Mouse (Mus musculus) bone marrow macrophage, adult 2 months (primary cell): ENCODE data around the gene Cyp2t4. TPM values are rescaled to one million over a fixed set of nuclear protein-coding genes. Genes with fewer than 3 reads are reported as not detected.

Experiments
- H3K27ac ChIP-seq: 2 replicates; pipeline ENCODE4 v1.5.1; 2012; ENCODE audit warnings: low read depth, low read length; ENCODE audit not compliant: insufficient read depth
- H3K4me1 ChIP-seq: 2 replicates; pipeline ENCODE4 v1.6.1; 2012; ENCODE audit warnings: low read length; ENCODE audit not compliant: control insufficient read depth, insufficient read depth
- H3K4me3 ChIP-seq: 2 replicates; pipeline ENCODE4 v1.5.1; 2012; ENCODE audit warnings: mild to moderate bottlenecking, low read length, moderate library complexity; ENCODE audit not compliant: insufficient read depth
- CTCF ChIP-seq: IDR thresholded peaks from 2 replicates; pipeline ENCODE4 v1.5.1; 2012; ENCODE audit warnings: low read depth, mild to moderate bottlenecking, low read length, moderate library complexity
- POLR2A ChIP-seq: IDR thresholded peaks from 2 replicates; pipeline ENCODE4 v1.6.1; 2012; ENCODE audit warnings: mild to moderate bottlenecking, low read depth, low read length, borderline replicate concordance
- polyA plus RNA-seq: library from polyadenylated mRNA; stranded (reverse); fragments of >200 nt; gene quantifications from 2 replicates; pipeline ENCODE4 v1.2.4, GENCODE M21; 2012; ENCODE audit not compliant: missing spikeins, insufficient read depth, insufficient read length

Cyp2t4 gene
- polyA plus RNA-seq, result not detected in 2 replicates

GRCm38 (mm10) chr7:27153205-27153764, at the start of gene Cyp2t4:
Gene Cyp2t4 (plus strand): TSS chr7:27153714.
- H3K4me1 ChIP-seq, result no peaks in the 10 kb centered on the region
- TF ChIP-seq POLR2A, result no peak
- no peak for TF ChIP-seq CTCF
- no peak within 1 kb of the TSS for H3K27ac ChIP-seq
- no peak within 1 kb of the TSS for H3K4me3 ChIP-seq

DNA sequence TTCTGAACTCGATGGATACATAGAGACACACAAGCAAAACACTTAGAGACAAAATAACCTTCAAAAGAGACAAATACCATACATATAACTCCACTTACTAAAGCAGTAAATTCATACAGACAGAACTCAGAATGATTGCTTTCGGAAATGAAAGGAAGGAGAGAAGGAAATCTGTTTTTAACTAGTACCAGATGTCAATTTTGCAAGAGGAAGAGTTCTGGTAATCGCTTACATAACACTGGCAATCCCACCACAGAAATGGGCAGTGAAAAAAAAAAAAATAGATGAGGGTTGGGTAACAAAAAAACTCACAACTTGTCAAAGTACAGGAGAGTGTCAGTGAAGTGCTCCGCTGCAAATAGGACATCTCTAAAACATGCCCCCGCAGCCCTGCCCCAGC, 48.6 kb upstream of the Cyp2t4 start:
- Histone ChIP-seq H3K4me3 (no peak overlapping the region), H3K4me1 (no peaks in the 10 kb centered on the region), H3K27ac (no peak overlapping the region)
- no peak for TF ChIP-seq POLR2A
- no peak for TF ChIP-seq CTCF

- Histone ChIP-seq H3K27ac (no peak overlapping the region), H3K4me1 (no peaks in the 10 kb centered on the region), H3K4me3 (no peak overlapping the region)
- TF ChIP-seq POLR2A (no peak), CTCF (no peak)
These were observed 43.2 kb upstream of the Cyp2t4 start for GRCm38 (mm10) chr7:27110327-27110726.

DNA sequence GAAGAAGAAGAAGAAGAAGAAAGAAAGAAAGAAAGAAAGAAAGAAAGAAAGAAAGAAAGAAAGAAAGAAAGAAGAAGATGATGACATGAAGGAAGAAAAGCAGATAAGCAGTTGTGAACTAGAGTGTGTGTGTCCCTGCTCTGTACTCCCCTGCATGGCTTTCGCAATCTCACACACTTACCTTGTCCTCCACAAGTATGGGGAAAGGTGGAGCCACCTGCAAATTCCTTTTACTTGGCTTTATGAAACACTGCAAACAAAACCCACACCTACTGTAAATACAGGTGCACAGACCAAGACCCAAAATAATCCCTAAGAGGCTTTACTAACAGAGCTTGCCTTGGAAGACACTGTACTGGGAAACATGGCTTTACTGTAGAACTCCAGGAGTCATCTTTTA, 42.5 kb upstream of the Cyp2t4 start:
- no peak overlapping the region for H3K27ac ChIP-seq
- no peaks in the 10 kb centered on the region for H3K4me1 ChIP-seq
- TF ChIP-seq CTCF (no peak), POLR2A (no peak)
- H3K4me3 ChIP-seq, result no peak overlapping the region

DNA sequence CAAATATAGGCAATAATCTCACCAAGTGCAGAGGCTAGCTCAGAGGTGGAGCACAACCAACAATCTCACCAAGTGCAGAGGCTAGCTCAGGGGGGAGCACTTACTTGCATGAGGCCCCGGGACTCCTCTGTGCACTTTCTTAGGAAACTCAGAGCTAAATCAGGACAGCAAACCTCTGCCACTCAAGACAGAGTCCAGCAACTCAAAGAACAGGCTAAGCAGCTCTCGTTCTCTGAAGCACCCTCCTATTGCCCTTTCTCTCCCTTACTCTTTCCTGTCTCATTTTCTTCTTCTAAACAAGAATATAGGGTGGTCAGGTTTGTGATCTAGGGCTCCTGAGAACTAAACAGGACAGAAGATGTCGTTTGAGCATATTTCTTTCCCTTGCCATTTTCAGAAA, 41.5 kb upstream of the Cyp2t4 start:
- H3K27ac ChIP-seq, result no peak overlapping the region
- H3K4me3 ChIP-seq, result no peak overlapping the region
- no peaks in the 10 kb centered on the region for H3K4me1 ChIP-seq
- no peak for TF ChIP-seq CTCF
- no peak for TF ChIP-seq POLR2A

GRCm38 (mm10) chr7:27118033-27118511, 35.4 kb upstream of the Cyp2t4 start:
- no peak for TF ChIP-seq POLR2A
- no peak for TF ChIP-seq CTCF
- Histone ChIP-seq H3K4me3 (no peak overlapping the region), H3K27ac (no peak overlapping the region), H3K4me1 (no peaks in the 10 kb centered on the region)

- no peaks in the 10 kb centered on the region for H3K4me1 ChIP-seq
- no peak within 1 kb of the TSS for H3K27ac ChIP-seq
- TF ChIP-seq CTCF, result no peak
- no peak for TF ChIP-seq POLR2A
- H3K4me3 ChIP-seq, result no peak within 1 kb of the TSS
These were observed 33.8 kb upstream of the Cyp2t4 start, which contains the start of gene Cyp2f2 for GRCm38 (mm10) chr7:27119676-27120075. Gene Cyp2f2 (plus strand): TSS chr7:27119909.

- Histone ChIP-seq H3K27ac (no peak overlapping the region), H3K4me3 (no peak overlapping the region), H3K4me1 (no peaks in the 10 kb centered on the region)
- no peak for TF ChIP-seq POLR2A
- TF ChIP-seq CTCF, result no peak
These were observed 29.1 kb upstream of the Cyp2t4 start for GRCm38 (mm10) chr7:27124305-27124832.

GRCm38 (mm10) chr7:27124969-27125368, 28.5 kb upstream of the Cyp2t4 start:
- H3K27ac ChIP-seq, result no peak overlapping the region
- no peaks in the 10 kb centered on the region for H3K4me1 ChIP-seq
- no peak for TF ChIP-seq POLR2A
- no peak for TF ChIP-seq CTCF
- no peak overlapping the region for H3K4me3 ChIP-seq

GRCm38 (mm10) chr7:27128162-27128561, 25.4 kb upstream of the Cyp2t4 start:
- H3K27ac ChIP-seq, result no peak overlapping the region
- H3K4me1 ChIP-seq, result no peaks in the 10 kb centered on the region
- no peak overlapping the region for H3K4me3 ChIP-seq
- TF ChIP-seq CTCF, result no peak

DNA sequence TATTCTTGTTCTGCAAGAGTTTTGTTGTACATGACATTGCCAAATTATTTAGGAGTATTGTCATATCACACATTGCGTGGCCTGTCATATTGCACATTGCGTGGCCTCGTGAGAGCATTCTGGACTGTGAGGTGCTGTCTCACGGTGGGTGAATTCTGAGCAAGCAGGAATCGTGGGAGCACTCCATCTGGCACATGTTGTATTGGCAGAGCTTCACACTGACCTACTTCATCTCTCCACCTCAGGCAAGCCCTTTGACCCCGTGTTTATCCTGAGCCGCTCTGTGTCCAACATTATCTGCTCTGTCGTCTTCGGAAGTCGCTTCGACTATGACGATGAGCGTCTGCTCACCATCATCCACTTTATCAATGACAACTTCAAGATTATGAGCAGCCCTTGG, 24.6 kb upstream of the Cyp2t4 start:
- TF ChIP-seq CTCF, result no peak
- no peak for TF ChIP-seq POLR2A
- Histone ChIP-seq H3K27ac (no peak overlapping the region), H3K4me3 (no peak overlapping the region), H3K4me1 (no peaks in the 10 kb centered on the region)

DNA sequence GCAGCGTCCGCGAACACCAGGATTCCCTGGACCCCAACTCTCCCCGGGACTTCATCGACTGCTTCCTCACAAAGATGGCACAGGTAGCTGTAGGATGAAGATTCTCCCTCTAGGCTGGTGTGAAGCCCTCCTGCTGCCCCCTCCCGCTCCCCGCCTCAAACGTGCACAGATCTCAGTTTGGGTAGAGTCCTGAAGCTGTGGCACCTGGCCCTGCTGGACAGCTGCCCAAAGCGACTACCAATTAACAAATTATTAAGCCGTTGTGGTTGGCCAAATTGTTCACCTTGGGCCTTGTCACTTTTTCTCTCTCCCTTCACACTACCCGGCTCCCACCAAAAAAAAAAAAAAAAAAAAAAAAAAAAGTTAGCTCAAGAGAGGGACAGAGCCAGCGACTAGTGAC, 23.7 kb upstream of the Cyp2t4 start:
- Histone ChIP-seq H3K4me1 (no peaks in the 10 kb centered on the region), H3K4me3 (no peak overlapping the region), H3K27ac (no peak overlapping the region)
- no peak for TF ChIP-seq CTCF
- no peak for TF ChIP-seq POLR2A
